Mouse (Mus musculus) liver, embryonic 11.5 days (tissue): ENCODE results near the gene Traf3. TPM values are rescaled to one million over a fixed set of nuclear protein-coding genes. Genes with fewer than 3 reads are reported as not detected.

ENCODE experiments used
- ATAC-seq: fragments of 200-750 bp; cut with Nextera tagmentation; replicated peaks from 2 replicates; pipeline ENCODE4 v1.8.0; 2017; ENCODE audit warnings: moderate number of reproducible peaks, mild to moderate bottlenecking, moderate TSS enrichment, moderate library complexity; ENCODE audit not compliant: low FRiP score
- DNase-seq: peaks from one replicate; pipeline ENCODE4 v3.0.0-alpha.2; 2017; ENCODE audit warnings: low spot score
- H3K27ac ChIP-seq: fragments of 300-500 bp; sonication (generic); 2 replicates; pipeline ENCODE4 v1.5.1; 2014; ENCODE audit warnings: mild to moderate bottlenecking, low read depth, low read length, control low read depth
- H3K27me3 ChIP-seq: fragments of 300-500 bp; sonication (generic); replicated peaks from 2 replicates; pipeline ENCODE4 v1.6.1; 2014; ENCODE audit warnings: low read length, mixed read lengths; ENCODE audit not compliant: control insufficient read depth, insufficient read depth
- H3K36me3 ChIP-seq: fragments of 300-500 bp; sonication (generic); 2 replicates; pipeline ENCODE4 v1.6.1; 2014; ENCODE audit warnings: mild to moderate bottlenecking, low read length, moderate library complexity, mixed read lengths; ENCODE audit not compliant: control insufficient read depth, insufficient read depth
- H3K4me1 ChIP-seq: fragments of 300-500 bp; sonication (generic); replicated peaks from 2 replicates; pipeline ENCODE4 v1.6.1; 2014; ENCODE audit warnings: low read length, mixed read lengths; ENCODE audit not compliant: control insufficient read depth, insufficient read depth
- H3K4me2 ChIP-seq: fragments of 300-500 bp; sonication (generic); 2 replicates; pipeline ENCODE4 v1.6.1; 2014; ENCODE audit warnings: mild to moderate bottlenecking, control low read depth, moderate library complexity
- H3K4me3 ChIP-seq: fragments of 300-500 bp; sonication (generic); 2 replicates; pipeline ENCODE4 v1.5.1; 2014; ENCODE audit warnings: low read depth, low read length, control low read depth
- H3K9ac ChIP-seq: fragments of 300-500 bp; sonication (generic); 2 replicates; pipeline ENCODE4 v1.6.1; 2014; ENCODE audit warnings: low read depth, low read length, control low read depth
- H3K9me3 ChIP-seq: fragments of 300-500 bp; sonication (generic); 2 replicates; pipeline ENCODE4 v1.6.1; 2016; ENCODE audit warnings: low read length, inconsistent platforms, mixed read lengths; ENCODE audit not compliant: control insufficient read depth
- WGBS: fragments of 180-500 bp; shearing (Covaris S2); extraction: QIAGEN DNeasy Blood & Tissue Kit; methylation state at CpG from one replicate; pipeline ENCODE4 v1.1.7; 2014; 5-methylcytosine and 5-hydroxymethylcytosine counted together
- polyA plus RNA-seq: library from polyadenylated mRNA; unstranded; fragments of >200 nt; fragmentation: Nextera tagmentation; extraction: Ambion mirVana; gene quantifications from 2 replicates; pipeline ENCODE4 v1.2.1, GENCODE M21; 2014

The Traf3 gene
- polyA plus RNA-seq, 1 experiment from 2014 or later: 7.4 TPM

DNA sequence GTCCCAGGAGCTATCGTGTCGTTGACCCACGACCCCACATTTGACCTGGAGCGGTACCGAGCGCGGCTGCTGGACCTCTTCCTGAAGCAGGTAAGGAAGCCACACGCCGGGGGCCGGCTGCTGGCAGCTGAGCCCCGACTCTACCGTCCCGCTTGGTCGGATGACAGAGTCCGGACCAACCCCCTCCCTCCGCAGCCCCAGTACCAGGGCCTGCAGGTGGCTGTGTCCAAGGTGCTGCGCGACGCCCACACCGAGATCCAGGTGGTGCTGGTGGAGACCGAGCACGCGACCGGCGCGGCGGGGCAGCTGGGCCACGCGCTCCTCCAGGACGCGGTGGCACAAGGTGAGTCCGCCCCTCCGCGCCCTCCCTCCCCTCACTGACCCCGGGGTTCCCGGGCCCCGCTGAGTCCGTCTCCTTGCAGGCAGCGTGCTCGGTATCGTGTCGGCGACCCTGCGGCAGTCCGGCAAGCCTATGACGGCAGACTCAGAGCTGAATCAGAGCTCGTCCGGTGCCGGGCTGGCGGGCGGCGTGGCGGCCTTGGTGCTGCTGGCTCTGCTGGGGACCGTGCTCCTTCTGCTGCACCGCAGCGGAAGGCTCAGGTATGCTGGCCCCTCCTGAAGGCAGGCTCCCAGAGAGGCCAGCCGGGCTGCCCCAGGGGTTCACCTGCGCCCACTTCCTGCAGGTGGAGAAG, 109.1 kb downstream of the Traf3 start:
- WGBS: 3% methylated on average over 57 of the region's 58 CpGs
- ATAC-seq (no peak), DNase-seq (no peak)
- H3K4me3 ChIP-seq: peak overlapping the region; percentile 44
- peak overlapping the region; percentile 71 for H3K4me2 ChIP-seq
- H3K9ac ChIP-seq: 0 out of 2 replicates have a peak overlapping the region, but pooled peaks have one; percentile 12
- H3K9me3 ChIP-seq: 0 out of 2 replicates have a peak, but pooled peaks cover 4% of the 10 kb centered on the region
- H3K27ac ChIP-seq: no peak overlapping the region
- peaks cover 22% of the 10 kb centered on the region for H3K4me1 ChIP-seq
- H3K27me3 ChIP-seq: peaks cover 71% of the 10 kb centered on the region
- H3K36me3 ChIP-seq: no peaks in the 10 kb centered on the region

DNA sequence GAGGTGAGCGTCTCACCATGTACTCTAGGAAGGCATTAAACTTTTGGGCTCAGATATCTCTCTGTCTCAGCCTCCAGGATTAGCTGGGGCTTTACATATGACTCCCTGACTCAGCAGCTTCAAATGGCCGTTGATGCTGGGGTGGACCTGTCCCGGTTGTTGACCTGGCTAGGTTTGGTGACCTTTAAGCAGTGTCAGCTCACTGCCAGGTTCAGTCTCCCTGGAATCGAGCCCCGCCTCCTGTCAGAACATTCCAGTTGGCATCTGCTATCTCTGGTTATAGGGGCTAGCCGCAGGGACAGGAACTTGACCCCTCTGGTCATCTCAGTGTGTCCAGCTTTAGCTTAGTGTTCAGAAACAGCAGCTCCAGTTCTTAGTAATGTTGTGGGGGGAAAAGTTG, 110.2 kb downstream of the Traf3 start:
- H3K27me3 ChIP-seq: peaks cover 60% of the 10 kb centered on the region
- H3K9me3 ChIP-seq: 0 out of 2 replicates have a peak, but pooled peaks cover 4% of the 10 kb centered on the region
- no peak overlapping the region for H3K4me2 ChIP-seq
- no peak for ATAC-seq
- H3K4me1 ChIP-seq: peaks cover 15% of the 10 kb centered on the region
- H3K9ac ChIP-seq: no peak overlapping the region
- H3K27ac ChIP-seq: no peak overlapping the region
- no peak for DNase-seq
- H3K4me3 ChIP-seq: no peak overlapping the region
- no peaks in the 10 kb centered on the region for H3K36me3 ChIP-seq
- 44% methylated on average over 6 of the region's 6 CpGs for WGBS

DNA sequence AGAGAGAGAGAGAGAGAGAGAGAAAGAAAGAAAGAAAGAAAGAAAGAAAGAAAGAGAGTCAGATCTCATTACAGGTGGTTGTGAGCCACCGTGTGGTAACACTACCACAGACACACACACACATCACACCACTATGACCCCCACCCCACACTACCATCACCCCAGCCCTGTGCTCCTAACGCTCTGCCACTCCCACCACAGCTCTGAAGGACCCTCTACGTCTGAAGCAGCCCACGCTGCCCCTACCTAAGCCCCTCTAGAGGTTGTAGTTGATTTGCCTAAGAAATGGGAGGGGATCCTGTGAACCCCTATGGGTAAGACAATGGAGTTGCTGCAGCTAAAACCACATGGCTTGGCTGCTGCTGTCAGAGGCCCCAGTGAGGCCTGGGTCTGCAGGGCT, 117.4 kb downstream of the Traf3 start:
- no peaks in the 10 kb centered on the region for H3K36me3 ChIP-seq
- peaks cover 2% of the 10 kb centered on the region; the same call in 1 of the 2 replicates for H3K4me1 ChIP-seq
- no peak overlapping the region for H3K27ac ChIP-seq
- no peak overlapping the region for H3K4me3 ChIP-seq
- no peak for ATAC-seq
- peaks cover 3% of the 10 kb centered on the region; the same call in 1 of the 2 replicates for H3K27me3 ChIP-seq
- no peak overlapping the region for H3K4me2 ChIP-seq
- no peak for DNase-seq
- 0 out of 2 replicates have a peak, but pooled peaks cover 4% of the 10 kb centered on the region for H3K9me3 ChIP-seq
- no peak overlapping the region for H3K9ac ChIP-seq
- WGBS: 72% methylated on average over 4 of the region's 4 CpGs

DNA sequence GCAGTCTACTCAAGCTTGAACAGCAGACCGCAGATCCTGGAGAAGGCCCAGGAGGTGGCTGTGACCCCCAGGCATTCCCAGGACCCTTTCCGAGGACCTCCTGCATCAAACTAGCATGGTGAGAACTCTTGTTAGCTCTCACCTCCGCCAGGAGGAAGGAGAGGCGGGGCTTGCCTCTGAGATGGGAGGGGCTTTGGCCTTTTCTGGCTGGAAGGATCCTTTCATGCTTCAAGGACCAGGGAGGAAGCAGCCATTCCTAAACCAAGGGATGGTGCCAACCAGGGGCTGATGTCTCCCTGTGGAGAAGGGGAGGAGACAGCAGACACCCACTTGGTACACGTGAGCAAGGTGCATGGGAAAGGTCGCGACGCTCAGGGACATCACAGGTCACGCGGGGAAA, 118.4 kb downstream of the Traf3 start:
- H3K27ac ChIP-seq: no peak overlapping the region
- no peaks in the 10 kb centered on the region for H3K9me3 ChIP-seq
- peaks cover 2% of the 10 kb centered on the region; the same call in 1 of the 2 replicates for H3K4me1 ChIP-seq
- H3K4me2 ChIP-seq: peak overlapping the region; percentile 33
- no peak overlapping the region; the same call in 1 of the 2 replicates for H3K4me3 ChIP-seq
- no peak for ATAC-seq
- no peaks in the 10 kb centered on the region for H3K36me3 ChIP-seq
- H3K27me3 ChIP-seq: peaks cover 3% of the 10 kb centered on the region; the same call in 1 of the 2 replicates
- H3K9ac ChIP-seq: no peak overlapping the region
- 30% methylated on average over 10 of the region's 10 CpGs for WGBS
- DNase-seq: no peak

DNA sequence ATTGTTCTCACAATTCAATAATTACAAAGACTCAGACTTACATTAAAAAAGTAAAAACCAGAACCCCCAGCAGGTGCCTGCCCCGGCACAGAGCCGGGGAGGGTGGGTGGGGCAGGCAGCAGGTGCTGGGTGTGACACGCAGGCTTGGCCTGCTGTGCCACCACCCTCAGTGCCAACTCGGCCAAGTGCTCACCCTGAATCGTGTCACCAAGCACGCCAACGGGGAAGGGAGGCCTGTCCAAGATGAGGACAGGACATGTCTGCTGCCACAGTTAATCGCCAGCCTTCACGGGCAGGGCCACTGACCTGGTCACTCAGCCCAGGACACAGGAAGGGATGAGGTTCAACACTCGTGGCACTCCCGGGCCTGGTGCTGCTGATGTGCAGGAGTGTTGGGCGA, 126.9 kb downstream of the Traf3 start:
- ATAC-seq: no peak
- Histone ChIP-seq H3K27me3 (no peaks in the 10 kb centered on the region), H3K4me2 (no peak overlapping the region), H3K4me3 (no peak overlapping the region), H3K9me3 (no peaks in the 10 kb centered on the region), H3K9ac (no peak overlapping the region), H3K27ac (no peak overlapping the region), H3K4me1 (no peaks in the 10 kb centered on the region), H3K36me3 (peaks cover 37% of the 10 kb centered on the region)
- 92% methylated on average over 12 of the region's 12 CpGs for WGBS
- DNase-seq: no peak

DNA sequence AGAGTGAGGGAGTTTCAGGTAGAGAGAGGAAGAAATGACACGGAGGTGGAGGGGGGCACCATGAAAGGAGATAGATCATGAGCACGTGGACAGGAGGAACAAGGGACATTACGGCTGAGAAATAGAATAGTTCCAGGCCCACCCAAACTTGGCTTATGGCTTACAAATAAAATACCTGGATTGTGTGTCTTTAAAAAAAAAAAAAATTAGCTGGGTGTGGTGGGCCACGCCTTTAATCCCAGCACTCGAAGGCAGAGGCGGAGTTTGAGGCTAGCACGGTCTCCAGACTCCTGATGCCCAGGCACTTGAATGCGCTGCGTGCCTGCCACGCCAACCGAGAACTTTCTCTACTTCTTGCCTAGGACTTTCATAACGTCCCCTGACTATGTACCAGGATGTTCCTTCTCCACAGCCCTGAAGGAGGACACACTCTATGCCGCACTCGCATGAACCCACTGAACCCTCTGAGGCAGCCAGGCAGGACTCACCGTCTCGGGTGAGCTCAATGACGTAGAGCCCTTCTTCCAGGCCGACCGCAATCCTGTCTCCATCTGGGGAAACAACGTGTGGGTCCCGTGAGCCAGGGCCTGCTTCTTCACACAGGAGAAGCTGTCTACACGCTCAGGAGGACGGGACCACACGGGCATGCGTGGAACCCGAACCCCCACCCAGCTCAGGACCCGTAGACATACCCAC, 135.3 kb downstream of the Traf3 start:
- H3K9ac ChIP-seq: no peak overlapping the region
- DNase-seq (no peak), ATAC-seq (no peak)
- peaks cover 42% of the 10 kb centered on the region for H3K36me3 ChIP-seq
- no peaks in the 10 kb centered on the region for H3K9me3 ChIP-seq
- no peaks in the 10 kb centered on the region for H3K4me1 ChIP-seq
- no peak overlapping the region for H3K4me2 ChIP-seq
- 88% methylated on average over 27 of the region's 27 CpGs for WGBS
- H3K27me3 ChIP-seq: no peaks in the 10 kb centered on the region
- H3K27ac ChIP-seq: no peak overlapping the region
- no peak overlapping the region for H3K4me3 ChIP-seq

DNA sequence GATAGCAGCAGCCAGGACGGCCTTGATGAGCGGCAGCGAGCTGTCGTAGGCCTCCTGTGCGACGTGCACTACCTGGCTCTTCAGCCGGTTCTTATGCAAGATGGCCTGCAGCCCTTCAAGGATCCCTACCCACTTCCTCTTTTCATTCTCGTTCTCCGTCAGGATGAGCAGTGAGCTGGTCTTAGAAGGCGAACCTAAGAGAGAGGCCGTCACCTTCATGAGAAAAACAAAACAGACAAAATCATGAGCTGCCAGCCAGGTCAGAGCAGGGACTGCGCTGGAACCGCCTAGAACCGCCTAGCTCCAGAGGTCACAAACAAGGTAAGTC, 135.8 kb downstream of the Traf3 start:
- Histone ChIP-seq H3K4me2 (no peak overlapping the region), H3K9ac (no peak overlapping the region), H3K27me3 (no peaks in the 10 kb centered on the region), H3K9me3 (no peaks in the 10 kb centered on the region), H3K4me3 (no peak overlapping the region), H3K36me3 (peaks cover 40% of the 10 kb centered on the region), H3K27ac (no peak overlapping the region), H3K4me1 (no peaks in the 10 kb centered on the region)
- ATAC-seq (no peak), DNase-seq (no peak)
- WGBS: 81% methylated on average over 14 of the region's 14 CpGs

DNA sequence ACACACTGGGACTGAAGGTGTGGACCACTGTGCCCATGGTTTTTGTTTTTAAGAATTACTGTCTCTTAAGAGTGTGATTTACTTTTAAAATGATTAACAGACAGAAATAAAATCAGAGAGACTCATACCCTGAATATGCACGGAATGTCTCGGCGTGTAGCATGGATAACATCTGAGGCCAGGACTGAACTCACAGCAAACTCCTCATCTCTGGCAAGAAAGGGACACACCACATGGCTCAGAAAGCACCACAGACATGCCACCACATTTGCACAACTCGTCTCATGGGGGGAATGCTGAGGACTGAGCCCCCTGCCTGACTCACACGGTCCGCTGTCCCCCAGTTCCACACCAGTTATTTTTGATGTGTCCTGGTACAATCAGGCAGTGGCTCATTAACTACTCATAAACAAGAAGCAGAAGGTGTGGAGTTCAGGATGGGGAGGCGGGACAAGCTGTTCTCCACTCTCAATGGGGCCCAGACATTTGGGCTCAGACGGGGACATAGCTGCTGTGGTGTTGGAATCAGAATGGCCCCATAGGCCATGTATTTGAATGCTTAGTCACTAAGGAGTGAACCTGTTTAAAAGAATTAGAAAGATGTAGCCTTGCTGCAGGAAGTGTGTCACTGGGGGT, 137.7 kb downstream of the Traf3 start:
- ATAC-seq (no peak), DNase-seq (no peak)
- no peak overlapping the region for H3K4me3 ChIP-seq
- peaks cover 35% of the 10 kb centered on the region for H3K36me3 ChIP-seq
- H3K9me3 ChIP-seq: no peaks in the 10 kb centered on the region
- no peak overlapping the region for H3K9ac ChIP-seq
- H3K27me3 ChIP-seq: no peaks in the 10 kb centered on the region
- no peak overlapping the region for H3K27ac ChIP-seq
- H3K4me1 ChIP-seq: no peaks in the 10 kb centered on the region
- WGBS: 87% methylated on average over 8 of the region's 8 CpGs
- H3K4me2 ChIP-seq: no peak overlapping the region
